Mouse (Mus musculus) heart, adult 8-10 months (tissue): Measurements from ENCODE around the gene Cox15. TPM values are rescaled to one million over a fixed set of nuclear protein-coding genes. Genes with fewer than 3 reads are reported as not detected.

Experiments
- DNase-seq: peaks from one replicate; pipeline ENCODE4 v3.0.0; 2022; ENCODE audit warnings: low spot score
- total RNA-seq, 4 experiments: library from RNA; stranded (reverse); gene quantifications; 2 replicates each; pipeline ENCODE4 v1.2.4; 2022

The Cox15 gene
- total RNA-seq, 4 experiments from 2014 or later, result 23.7 to 26.4 (median 25.1) TPM

DNA sequence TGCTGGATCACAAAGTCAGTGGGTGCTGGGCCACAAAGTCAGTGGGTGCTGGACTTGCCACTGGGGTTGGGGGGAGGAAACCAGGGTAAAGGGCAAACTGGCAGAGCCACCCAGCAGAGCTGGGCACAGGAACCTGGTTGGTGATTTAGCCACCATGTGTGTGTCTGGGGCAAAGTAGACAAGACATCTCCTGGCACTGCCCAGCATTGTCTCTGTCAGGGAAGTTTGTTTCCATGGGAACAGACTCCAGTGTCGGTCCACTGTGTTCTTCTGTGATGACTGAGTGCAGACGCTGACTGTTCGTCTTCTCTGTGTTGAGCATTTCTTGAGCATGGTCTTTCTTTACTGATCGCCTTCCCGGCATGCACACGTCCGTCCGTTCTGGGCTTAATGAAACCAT, 43.5 kb downstream of the Cox15 start:
- DNase-seq, result no peak

DNA sequence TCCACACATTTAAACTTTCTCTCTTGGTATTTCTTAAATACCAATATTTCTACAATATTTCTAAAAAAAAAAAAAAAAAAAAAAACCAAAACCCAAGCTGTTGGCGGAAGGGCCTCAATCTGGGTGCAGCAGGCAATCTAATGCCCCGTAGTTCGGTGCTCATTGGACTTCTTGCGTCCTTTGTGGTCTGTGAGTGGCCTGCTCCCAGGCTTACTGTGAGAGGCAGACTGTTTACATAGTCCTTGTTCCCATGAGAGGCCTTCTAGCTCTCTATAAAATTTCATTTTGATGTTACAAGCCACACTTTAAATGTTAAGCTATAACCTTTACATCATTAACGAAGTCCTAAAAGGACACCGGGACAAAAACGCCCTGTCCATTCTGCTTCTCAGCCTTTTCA, 44.6 kb downstream of the Cox15 start:
- DNase-seq, result no peak

DNA sequence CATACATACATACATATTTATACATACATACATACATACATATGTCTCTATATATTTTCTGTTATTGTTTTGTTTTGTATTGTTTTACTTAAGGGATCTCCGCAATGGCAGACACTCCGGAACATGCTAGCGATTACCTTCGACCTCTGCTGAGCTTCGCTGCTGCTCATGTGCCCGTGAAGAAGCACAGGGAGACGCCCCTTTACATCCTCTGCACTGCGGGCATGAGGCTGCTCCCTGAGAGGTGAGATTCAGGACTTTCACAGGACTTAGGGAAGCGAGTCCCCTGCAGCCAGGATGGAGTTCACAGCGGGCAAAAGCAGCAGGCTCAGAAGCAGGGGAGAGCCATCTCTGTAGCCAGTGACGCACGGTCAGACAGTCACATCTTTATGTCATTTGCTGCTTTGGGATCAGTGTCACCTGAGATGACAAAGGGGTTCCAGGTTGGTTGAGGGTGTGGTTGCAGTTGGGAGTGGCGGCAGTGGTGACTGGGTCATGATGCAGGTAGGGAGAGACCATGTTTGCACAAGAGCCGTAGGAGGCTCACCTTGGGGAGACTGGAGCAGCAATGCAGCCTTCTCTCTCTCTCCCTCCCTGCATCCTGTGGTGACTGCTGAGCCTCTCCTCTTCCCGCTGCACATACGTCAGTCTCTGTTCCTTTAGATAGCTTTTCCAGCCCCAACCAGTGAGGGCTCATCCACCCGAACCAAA, 47.9 kb downstream of the Cox15 start:
- no peak for DNase-seq

DNA sequence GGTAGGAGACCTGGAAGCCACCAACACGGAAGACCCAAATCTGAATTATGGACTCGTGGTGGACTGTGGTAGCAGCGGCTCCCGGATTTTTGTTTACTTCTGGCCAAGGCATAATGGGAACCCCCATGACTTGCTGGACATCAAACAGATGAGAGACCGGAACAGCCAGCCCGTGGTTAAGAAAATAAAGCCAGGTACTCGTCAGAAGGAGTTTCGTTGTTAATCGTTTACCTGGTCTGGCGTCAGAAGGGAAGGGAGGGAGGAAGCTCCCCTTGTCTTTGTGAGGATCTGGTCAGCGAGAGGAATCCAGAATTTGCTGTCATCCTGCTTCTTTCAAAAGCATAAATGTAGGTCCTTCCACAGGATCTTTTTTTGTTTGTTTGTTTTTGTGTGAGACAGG, 48.6 kb downstream of the Cox15 start:
- DNase-seq, result no peak

DNA sequence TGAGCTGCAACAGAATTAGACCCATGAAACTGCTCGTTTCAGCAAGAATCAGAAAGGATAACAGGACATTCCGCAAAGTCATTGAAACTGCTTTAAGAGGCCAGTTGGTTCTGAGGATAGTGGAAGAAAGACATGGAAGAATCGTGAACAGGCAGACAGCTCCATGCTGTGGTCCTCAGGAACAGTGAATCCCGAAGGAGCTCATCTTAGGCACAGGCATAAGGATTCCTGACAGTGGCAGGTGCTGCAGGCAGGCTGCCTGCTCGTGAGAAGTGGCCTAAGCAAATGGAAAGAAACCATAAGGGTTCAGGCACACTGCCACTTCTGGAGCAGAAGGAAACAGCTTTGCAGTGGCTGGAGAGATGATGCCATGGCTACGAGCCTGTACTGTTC, 53.0 kb downstream of the Cox15 start:
- DNase-seq, result no peak

DNA sequence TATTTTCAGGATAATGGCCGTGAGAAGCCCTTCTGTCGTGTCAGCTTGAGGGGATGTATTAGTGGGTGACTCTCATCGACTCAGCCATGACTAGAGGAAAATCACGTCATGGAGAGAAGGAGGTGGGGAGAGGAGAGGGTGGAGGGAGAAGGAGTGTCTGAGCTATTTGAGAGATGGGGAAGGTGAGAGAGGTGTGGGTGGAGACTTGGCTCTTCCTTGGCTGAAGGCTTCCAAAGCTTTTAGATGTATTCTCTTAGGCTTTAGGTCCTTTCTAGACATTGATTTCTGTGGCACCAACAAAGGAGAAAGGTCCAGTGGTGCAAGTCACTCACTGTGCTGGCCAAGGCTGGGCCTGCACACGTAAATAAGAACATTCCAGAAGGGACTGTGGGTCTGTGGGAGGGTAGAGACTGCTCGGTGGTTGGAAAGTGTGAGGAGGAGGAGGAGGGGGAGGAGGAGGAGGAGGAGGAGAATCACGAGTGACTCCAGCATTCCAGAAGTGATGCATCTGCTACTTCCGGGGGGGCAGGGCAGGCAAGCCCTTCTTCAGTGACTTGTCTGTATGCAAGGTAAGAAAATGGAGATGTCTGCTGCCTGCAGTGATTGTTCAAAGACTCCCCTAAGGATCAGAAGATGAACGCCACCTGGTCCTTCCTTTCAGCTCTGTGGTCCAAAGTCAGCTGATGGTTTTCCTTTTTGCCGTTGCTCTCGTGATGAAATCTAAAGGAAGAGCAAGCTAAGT, 53.6 kb downstream of the Cox15 start:
- DNase-seq, result no peak

DNA sequence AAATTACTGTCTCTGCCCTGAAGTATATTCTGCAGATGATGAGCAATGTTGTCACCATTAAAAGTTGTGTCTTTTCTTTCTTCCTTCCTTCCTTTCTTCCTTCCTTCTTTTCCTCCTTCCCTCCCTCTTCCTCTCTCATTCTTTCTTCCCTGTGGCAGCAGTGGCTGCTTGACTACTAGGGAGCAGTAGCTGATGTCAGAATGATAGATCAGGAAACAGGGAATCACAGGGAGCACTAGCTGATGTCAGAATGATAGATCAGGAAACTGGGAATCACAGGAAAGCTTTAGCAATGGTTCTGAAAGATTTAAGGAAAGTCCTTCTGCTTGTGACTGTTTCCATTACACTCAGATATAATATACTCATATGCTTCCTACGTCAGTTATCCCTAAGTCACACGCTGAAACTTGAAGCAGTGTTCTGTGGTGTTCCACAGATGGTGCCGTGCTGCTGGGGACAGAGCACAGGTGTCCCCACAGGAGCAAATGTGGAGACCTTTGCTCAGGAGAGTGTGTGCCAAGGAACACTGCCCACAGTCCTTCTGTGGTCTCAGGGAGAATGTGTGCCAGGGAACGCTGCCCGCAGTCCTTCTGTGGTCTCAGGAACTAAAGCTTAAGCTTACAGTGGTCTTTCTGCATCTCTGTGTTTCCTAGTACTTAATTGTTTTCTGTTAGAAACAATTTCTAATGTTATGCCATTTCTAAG, 55.0 kb downstream of the Cox15 start:
- no peak for DNase-seq

DNA sequence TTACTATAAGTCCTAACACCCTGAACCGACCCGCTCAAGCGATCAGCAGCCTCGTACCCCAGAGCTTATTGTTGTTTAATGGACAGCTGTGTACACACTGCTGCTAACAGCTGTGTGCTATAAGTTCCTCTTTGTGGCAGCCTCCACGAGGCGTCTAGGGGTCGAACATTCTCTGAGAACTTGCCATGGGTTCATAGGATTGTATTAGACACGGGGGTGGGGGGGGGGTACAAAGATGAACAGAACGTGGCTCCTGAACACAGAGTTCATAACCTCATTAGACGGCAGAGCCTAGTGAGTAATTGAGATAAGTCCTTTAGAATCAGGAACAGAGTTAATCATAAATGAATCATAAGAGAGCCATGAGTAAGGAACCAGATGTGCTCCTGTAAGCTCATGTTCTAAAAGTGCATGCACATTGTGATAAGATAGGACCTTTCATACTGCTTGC, 57.3 kb downstream of the Cox15 start:
- DNase-seq, result no peak

DNA sequence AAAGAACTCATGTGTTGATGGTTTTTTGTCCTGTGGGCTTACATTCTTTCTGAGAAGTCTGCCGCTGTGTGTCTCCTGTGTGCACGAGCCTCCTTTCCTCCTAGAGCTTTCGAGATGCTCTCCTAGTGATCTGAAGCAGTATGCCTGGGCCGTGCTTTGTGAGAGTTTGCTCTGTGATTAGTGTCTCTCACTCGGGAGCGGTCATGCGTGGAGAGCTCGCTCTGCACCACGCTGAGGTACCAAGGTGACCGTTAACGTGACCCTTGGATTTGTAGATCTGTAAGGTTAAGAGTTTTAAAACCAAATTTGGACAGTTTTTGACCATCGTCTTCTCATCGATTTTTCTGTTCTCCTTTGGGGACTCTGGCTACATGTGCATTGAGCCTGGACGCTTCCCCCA, 60.0 kb downstream of the Cox15 start:
- no peak for DNase-seq

DNA sequence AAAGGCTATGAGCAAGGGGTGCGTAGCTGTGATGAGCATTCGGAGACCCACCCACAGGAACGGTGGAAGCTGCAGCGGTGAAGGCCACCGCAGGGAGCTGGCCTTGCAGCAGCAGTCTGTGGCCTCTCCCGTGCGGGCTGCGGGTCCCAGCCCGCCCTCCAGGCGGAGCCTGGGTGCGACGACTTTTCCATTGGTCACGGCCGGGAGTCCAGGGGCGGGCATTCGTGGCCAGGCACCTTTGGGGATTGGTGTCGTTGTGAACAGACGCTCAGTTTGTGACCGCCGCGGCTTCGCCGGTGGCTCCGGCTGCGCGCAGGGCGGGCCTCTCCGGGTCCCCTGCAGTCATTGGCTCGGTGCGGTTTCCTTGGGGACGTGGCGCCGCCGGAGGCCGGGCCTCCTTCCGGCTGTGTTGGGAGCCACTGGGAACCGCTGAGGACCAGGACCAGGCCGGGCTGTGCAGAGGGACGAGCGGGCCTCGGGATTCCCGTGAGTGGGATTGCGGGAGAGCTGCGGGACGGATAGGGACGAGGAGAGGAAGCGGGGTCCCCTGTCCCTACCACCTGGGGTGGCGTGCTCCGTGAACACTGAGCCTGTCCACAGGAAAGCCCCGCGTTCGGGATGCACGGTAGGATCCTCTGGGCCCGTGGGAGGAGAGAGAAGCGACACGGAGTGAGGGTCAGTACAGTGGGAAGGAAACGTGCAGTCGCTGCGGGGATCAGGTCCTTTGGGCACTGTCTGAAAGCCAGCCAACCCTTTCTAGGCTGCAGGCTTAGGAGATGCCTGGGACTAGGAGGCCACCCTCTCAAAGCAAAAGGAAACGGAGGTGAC, 63.2 kb downstream of the Cox15 start, which contains the start of gene Entpd7:
Entpd7 (plus strand) TSS at position 254 of the 828 bp plus-strand sequence.
- DNase-seq, result peak; percentile 97

Other genes starting within 250 kb of the Cox15 start
- 1,000 to 10,000 TPM in 3 of 4 experiments, 100 to 1,000 TPM in 1; 973 to 1,404 (median 1,052) TPM for gene Got1, start 228.4 kb downstream of the Cox15 start, total RNA-seq
- not detected for gene Nkx2-3, start 140.7 kb downstream of the Cox15 start, total RNA-seq
- gene Slc25a28, start 78.1 kb downstream of the Cox15 start, total RNA-seq, result 10 to 100 TPM; 24.8 to 29.5 (median 27.4) TPM
- 1 to 10 TPM; 1.6 to 2.6 (median 2.1) TPM for gene Entpd7, start 63.3 kb downstream of the Cox15 start, total RNA-seq
- 10 to 100 TPM; 13.9 to 15.8 (median 14.6) TPM for gene Cutc, start within 50 bp of the Cox15 start, total RNA-seq
- gene Abcc2, start 29.2 kb upstream of the Cox15 start, total RNA-seq, result not detected
- 10 to 100 TPM in 1 of 4 experiments, 1 to 10 TPM in 3; 8.9 to 10.3 (median 9.2) TPM for gene Dnmbp, start 187.2 kb upstream of the Cox15 start, total RNA-seq
- under 1 TPM in 3 of 4 experiments, not detected in 1; 0.19 to 0.22 (median 0.19) TPM for gene Cpn1, start 233.6 kb upstream of the Cox15 start, total RNA-seq